Mouse (Mus musculus) forebrain, postnatal 0 days (tissue): ENCODE results near the gene Hip1r. TPM values are rescaled to one million over a fixed set of nuclear protein-coding genes. Genes with fewer than 3 reads are reported as not detected.

Source experiments
- microRNA-seq, 2 experiments: library from miRNA; unstranded; fragments of <30 nt; microRNA quantifications; one replicate each; pipeline ENCODE4; 2016
- polyA plus RNA-seq: library from polyadenylated mRNA; unstranded; fragments of >200 nt; fragmentation: Nextera tagmentation; extraction: Ambion mirVana; gene quantifications from 2 replicates; pipeline ENCODE4 v1.2.1, GENCODE M21; 2015
- total RNA-seq: library from RNA; depleted of rRNA; stranded (reverse); fragments of >200 nt; gene quantifications from 2 replicates; pipeline ENCODE4 v1.2.3, GENCODE M21; 2014; rRNA removed

The Hip1r gene
- total and polyA plus RNA-seq, 2 experiments from 2014 or later: 29.8 to 52.2 TPM

Small RNA genes within 50 kb of the gene (microRNA-seq; reads per million reads assigned to microRNA genes)
- 0.61 to 1.2 reads per million in 2 experiments for gene Mir7032

Other genes with a start within 250 kb of the Hip1r start
- 97.4 and 118 TPM in 2 replicates for gene Rsrc2, start 224.2 kb upstream of the Hip1r start, total RNA-seq
- gene Rsrc2, start 224.2 kb upstream of the Hip1r start, polyA plus RNA-seq: 122 and 126 TPM in 2 replicates
- 2.9 and 12.1 TPM in 2 replicates for gene Kntc1, start 223.9 kb upstream of the Hip1r start, total RNA-seq
- gene Kntc1, start 223.9 kb upstream of the Hip1r start, polyA plus RNA-seq: 1.7 and 3.3 TPM in 2 replicates
- gene Hcar2, start 108.1 kb upstream of the Hip1r start, total RNA-seq: not detected in 2 replicates
- gene Hcar2, start 108.1 kb upstream of the Hip1r start, polyA plus RNA-seq: not detected in 2 replicates
- 0.62 and 1.00 TPM in 2 replicates for gene Hcar1, start 93.6 kb upstream of the Hip1r start, total RNA-seq
- 0.60 and 0.61 TPM in 2 replicates for gene Hcar1, start 93.6 kb upstream of the Hip1r start, polyA plus RNA-seq
- 25.2 and 25.3 TPM in 2 replicates for gene Denr, start 66.5 kb upstream of the Hip1r start, total RNA-seq
- gene Denr, start 66.5 kb upstream of the Hip1r start, polyA plus RNA-seq: 128 and 130 TPM in 2 replicates
- 0.38 and 0.57 TPM in 2 replicates for gene Gm43518, start 46.2 kb upstream of the Hip1r start, total RNA-seq
- gene Gm43518, start 46.2 kb upstream of the Hip1r start, polyA plus RNA-seq: 0.30 and 1.2 TPM in 2 replicates
- 3.6 and 3.7 TPM in 2 replicates for gene Ccdc62, start 42.9 kb upstream of the Hip1r start, total RNA-seq
- gene Ccdc62, start 42.9 kb upstream of the Hip1r start, polyA plus RNA-seq: 3.3 and 3.7 TPM in 2 replicates
- 62.0 and 62.2 TPM in 2 replicates for gene Vps37b, start 58.6 kb downstream of the Hip1r start, total RNA-seq
- gene Vps37b, start 58.6 kb downstream of the Hip1r start, polyA plus RNA-seq: 76.5 and 90.8 TPM in 2 replicates
- 24.9 and 25.0 TPM in 2 replicates for gene Abcb9, start 122.2 kb downstream of the Hip1r start, total RNA-seq
- gene Abcb9, start 122.2 kb downstream of the Hip1r start, polyA plus RNA-seq: 13.9 and 19.7 TPM in 2 replicates
- 56.0 and 58.3 TPM in 2 replicates for gene Ogfod2, start 138.7 kb downstream of the Hip1r start, total RNA-seq
- 40.7 and 44.2 TPM in 2 replicates for gene Ogfod2, start 138.7 kb downstream of the Hip1r start, polyA plus RNA-seq
- 36.0 and 41.9 TPM in 2 replicates for gene Arl6ip4, start 142.5 kb downstream of the Hip1r start, total RNA-seq
- 95.6 and 98.3 TPM in 2 replicates for gene Arl6ip4, start 142.5 kb downstream of the Hip1r start, polyA plus RNA-seq